Mouse (Mus musculus): ENCODE data around the gene Trim69.

DNA sequence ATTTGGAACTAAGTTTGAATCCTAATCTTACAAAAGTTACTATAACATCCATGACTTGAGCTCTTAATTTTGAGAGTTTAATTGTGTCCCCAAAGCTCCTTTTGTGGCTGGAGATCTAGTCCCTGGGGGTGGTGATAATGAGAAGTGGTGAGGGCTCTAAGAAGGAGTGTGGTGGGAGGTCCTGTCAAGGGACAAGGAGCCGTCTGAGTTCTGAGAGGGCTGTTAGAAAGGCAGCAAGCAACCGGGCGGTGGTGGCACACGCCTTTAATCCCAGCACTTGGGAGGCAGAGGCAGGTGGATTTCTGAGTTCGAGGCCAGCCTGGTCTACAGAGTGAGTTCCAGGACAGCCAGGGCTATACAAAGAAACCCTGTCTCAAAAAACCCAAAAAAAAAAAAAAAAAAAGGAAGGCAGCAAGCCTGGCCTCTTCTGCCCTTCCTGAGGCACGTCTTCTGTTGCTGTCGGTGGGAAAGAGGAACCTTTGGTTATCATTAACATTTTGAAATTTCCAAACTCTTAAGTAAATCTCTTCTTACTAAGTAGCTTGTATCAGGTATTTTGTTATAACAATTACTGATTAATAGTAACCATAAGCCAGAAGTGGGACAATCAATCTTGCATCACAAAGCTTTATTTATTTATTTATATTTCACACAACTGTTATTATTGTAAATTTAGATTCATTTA lies 6.7 kb upstream of the Trim69 start:
- TF ChIP-seq GATA1 (IDR thresholded peaks at IDR 0.05; ENCODE audit: low read length) (no peak), TAL1 (IDR thresholded peaks at IDR 0.05; ENCODE audit: low read length) (no peak)
